Mouse (Mus musculus) testis, adult 2 months (tissue): Measurements from ENCODE around the gene Gp9.

Source experiments
- CTCF ChIP-seq: fragments of 200-500 bp; IDR thresholded peaks from 2 replicates; pipeline ENCODE4 v1.5.1; 2012; ENCODE audit warnings: low read depth, mild to moderate bottlenecking, inconsistent platforms, low read length, moderate library complexity; ENCODE audit not compliant: control insufficient read depth, insufficient read depth, insufficient replicate concordance
- POLR2A ChIP-seq: fragments of 200-500 bp; IDR thresholded peaks from 2 replicates; pipeline ENCODE4 v1.6.1; 2012; ENCODE audit warnings: low read depth, mild to moderate bottlenecking, inconsistent platforms, low read length, moderate library complexity; ENCODE audit not compliant: control insufficient read depth

- TF ChIP-seq CTCF (no peak), POLR2A (no peak)
Observed at GRCm38 (mm10) chr6:87745301-87745700, 32.6 kb upstream of the Gp9 start.
